Mouse (Mus musculus) heart, embryonic 16.5 days (tissue): ENCODE measurements around the gene Tbl1xr1. TPM values are rescaled to one million over a fixed set of nuclear protein-coding genes. Genes with fewer than 3 reads are reported as not detected.

Source experiments
- ATAC-seq: fragments of 200-750 bp; cut with Nextera tagmentation; replicated peaks from 2 replicates; pipeline ENCODE4 v1.8.0; 2017; ENCODE audit warnings: moderate number of reproducible peaks; ENCODE audit not compliant: insufficient read depth, low FRiP score; ENCODE audit errors: extremely low read depth
- H3K27ac ChIP-seq: fragments of 300-500 bp; sonication (generic); 2 replicates; pipeline ENCODE4 v1.5.1; 2014; ENCODE audit warnings: mild to moderate bottlenecking, low read length, control low read depth, moderate library complexity
- H3K27me3 ChIP-seq: fragments of 300-500 bp; sonication (generic); 2 replicates; pipeline ENCODE4 v1.6.1; 2014; ENCODE audit warnings: low read length, mixed read lengths; ENCODE audit not compliant: control insufficient read depth, insufficient read depth
- H3K36me3 ChIP-seq: fragments of 300-500 bp; sonication (generic); 2 replicates; pipeline ENCODE4 v1.6.1; 2014; ENCODE audit not compliant: control insufficient read depth, insufficient read depth
- H3K4me1 ChIP-seq: fragments of 300-500 bp; sonication (generic); 2 replicates; pipeline ENCODE4 v1.6.1; 2014; ENCODE audit warnings: low read length, mixed read lengths; ENCODE audit not compliant: control insufficient read depth, insufficient read depth
- H3K4me2 ChIP-seq: fragments of 300-500 bp; sonication (generic); 2 replicates; pipeline ENCODE4 v1.6.1; 2014; ENCODE audit warnings: low read depth, mild to moderate bottlenecking, control low read depth, low read length
- H3K4me3 ChIP-seq: fragments of 300-500 bp; sonication (generic); 2 replicates; pipeline ENCODE4 v1.5.1; 2014; ENCODE audit warnings: mild to moderate bottlenecking, control low read depth, low read length
- H3K9ac ChIP-seq: fragments of 300-500 bp; sonication (generic); 2 replicates; pipeline ENCODE4 v1.6.1; 2014; ENCODE audit warnings: low read length, control low read depth
- H3K9me3 ChIP-seq: fragments of 300-500 bp; sonication (generic); replicated peaks from 2 replicates; pipeline ENCODE4 v1.6.1; 2016; ENCODE audit warnings: low read length; ENCODE audit not compliant: control insufficient read depth
- WGBS: fragments of 180-500 bp; shearing (Covaris S2); extraction: QIAGEN DNeasy Blood & Tissue Kit; methylation state at CpG from one replicate; pipeline ENCODE4 v1.1.7; 2014; 5-methylcytosine and 5-hydroxymethylcytosine counted together
- polyA plus RNA-seq: library from polyadenylated mRNA; unstranded; fragments of >200 nt; fragmentation: Nextera tagmentation; extraction: Ambion mirVana; gene quantifications from 2 replicates; pipeline ENCODE4 v1.2.1, GENCODE M21; 2015

Gene Tbl1xr1
- polyA plus RNA-seq, 1 experiment from 2014 or later = 12.9 TPM

- Histone ChIP-seq H3K4me2 (no peak overlapping the region), H3K36me3 (no peaks in the 10 kb centered on the region), H3K4me1 (no peaks in the 10 kb centered on the region), H3K27ac (no peak overlapping the region), H3K4me3 (no peak overlapping the region), H3K27me3 (no peaks in the 10 kb centered on the region), H3K9me3 (no peaks in the 10 kb centered on the region), H3K9ac (no peak overlapping the region)
- no peak for ATAC-seq
- WGBS = 86% methylated on average over 8 of the region's 8 CpGs
These were observed 95.1 kb downstream of the Tbl1xr1 start for GRCm38 (mm10) chr3:22171526-22171925.

- Histone ChIP-seq H3K27me3 (no peaks in the 10 kb centered on the region), H3K9me3 (no peaks in the 10 kb centered on the region), H3K9ac (no peak overlapping the region), H3K4me1 (no peaks in the 10 kb centered on the region), H3K36me3 (no peaks in the 10 kb centered on the region), H3K4me3 (no peak overlapping the region), H3K27ac (no peak overlapping the region), H3K4me2 (no peak overlapping the region)
- ATAC-seq = no peak
- WGBS = 71% methylated on average over 2 of the region's 2 CpGs
These were observed 96.0 kb downstream of the Tbl1xr1 start for GRCm38 (mm10) chr3:22172410-22172809.

DNA sequence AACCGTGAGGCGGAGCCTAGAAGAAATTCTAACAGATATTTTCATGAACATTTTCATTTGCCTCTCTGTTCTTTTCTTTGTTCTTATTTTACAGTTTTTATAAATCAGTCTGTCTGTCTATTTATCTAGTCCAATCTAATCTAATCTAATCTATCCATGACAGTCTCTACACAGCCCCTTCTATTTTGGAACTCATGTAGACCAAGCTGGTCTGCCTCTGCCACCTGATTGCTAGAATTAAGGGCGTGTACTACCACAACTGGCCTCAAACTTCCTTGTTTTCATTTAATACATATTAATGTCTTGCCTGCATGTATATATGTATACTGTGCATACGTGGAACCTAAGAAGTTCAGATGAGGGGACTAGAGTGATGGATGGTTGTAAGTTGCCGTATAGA, 96.7 kb downstream of the Tbl1xr1 start:
- no peaks in the 10 kb centered on the region for H3K4me1 ChIP-seq
- ATAC-seq = no peak
- 92% methylated on average over 5 of the region's 5 CpGs for WGBS
- no peak overlapping the region for H3K4me3 ChIP-seq
- H3K27me3 ChIP-seq = no peaks in the 10 kb centered on the region
- no peak overlapping the region for H3K4me2 ChIP-seq
- no peaks in the 10 kb centered on the region for H3K36me3 ChIP-seq
- no peak overlapping the region for H3K27ac ChIP-seq
- H3K9me3 ChIP-seq = no peaks in the 10 kb centered on the region
- no peak overlapping the region for H3K9ac ChIP-seq

DNA sequence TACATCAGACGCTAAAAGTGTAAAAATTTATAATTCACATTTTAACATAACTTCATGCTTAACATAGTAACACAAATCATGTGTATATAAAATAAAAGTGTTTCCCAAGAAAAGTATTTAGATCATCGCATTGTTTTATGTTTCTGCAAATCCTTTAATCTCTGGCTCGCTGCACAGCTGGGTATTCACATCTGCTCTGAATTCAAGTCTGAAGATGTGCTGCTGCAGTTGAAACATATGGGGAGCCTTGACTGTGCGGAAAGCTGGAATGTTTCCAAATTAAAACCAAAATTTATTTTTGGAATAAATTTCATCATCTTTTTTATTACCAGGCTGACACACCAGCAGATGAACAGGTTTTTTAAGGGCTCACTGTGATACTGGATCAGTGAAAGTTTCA, 97.8 kb downstream of the Tbl1xr1 start:
- Histone ChIP-seq H3K27me3 (no peaks in the 10 kb centered on the region), H3K27ac (no peak overlapping the region), H3K4me2 (no peak overlapping the region), H3K36me3 (no peaks in the 10 kb centered on the region), H3K9ac (no peak overlapping the region), H3K4me3 (no peak overlapping the region), H3K9me3 (no peaks in the 10 kb centered on the region), H3K4me1 (no peaks in the 10 kb centered on the region)
- WGBS = 90% methylated on average over 4 of the region's 4 CpGs
- ATAC-seq = no peak

GRCm38 (mm10) chr3:22180076-22180475, 103.6 kb downstream of the Tbl1xr1 start:
- Histone ChIP-seq H3K4me1 (no peaks in the 10 kb centered on the region), H3K27me3 (no peaks in the 10 kb centered on the region), H3K36me3 (no peaks in the 10 kb centered on the region), H3K4me3 (no peak overlapping the region), H3K27ac (no peak overlapping the region), H3K4me2 (no peak overlapping the region), H3K9ac (no peak overlapping the region), H3K9me3 (no peaks in the 10 kb centered on the region)
- 69% methylated on average over 4 of the region's 4 CpGs for WGBS
- ATAC-seq = no peak

GRCm38 (mm10) chr3:22181026-22181425, 104.6 kb downstream of the Tbl1xr1 start:
- H3K36me3 ChIP-seq = no peaks in the 10 kb centered on the region
- no peak for ATAC-seq
- H3K27me3 ChIP-seq = no peaks in the 10 kb centered on the region
- H3K4me1 ChIP-seq = no peaks in the 10 kb centered on the region
- no peak overlapping the region for H3K9ac ChIP-seq
- H3K4me2 ChIP-seq = no peak overlapping the region
- H3K27ac ChIP-seq = no peak overlapping the region
- no peaks in the 10 kb centered on the region for H3K9me3 ChIP-seq
- no peak overlapping the region for H3K4me3 ChIP-seq
- WGBS = 91% methylated on average over 2 of the region's 2 CpGs

DNA sequence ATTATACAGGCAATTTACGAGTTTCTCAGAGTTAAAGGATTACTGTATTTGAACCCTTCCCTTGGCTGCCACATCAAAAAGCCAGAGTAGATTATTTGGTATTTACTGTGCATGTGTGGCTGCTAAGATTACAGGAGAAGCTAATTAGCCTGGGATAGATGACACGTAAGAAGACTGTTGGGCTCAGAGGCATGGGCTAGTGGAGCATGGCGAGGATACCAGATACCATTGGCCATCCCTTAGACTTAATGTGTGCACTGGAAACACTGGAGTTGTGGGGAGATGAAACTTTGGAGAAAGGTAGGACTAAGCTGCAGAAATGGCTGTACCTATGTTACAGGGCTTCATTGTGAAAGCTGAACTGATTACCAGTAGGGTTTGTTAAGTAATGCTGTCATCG, 108.8 kb downstream of the Tbl1xr1 start:
- Histone ChIP-seq H3K4me2 (no peak overlapping the region), H3K27me3 (no peaks in the 10 kb centered on the region), H3K36me3 (0 out of 2 replicates have a peak, but pooled peaks cover 2% of the 10 kb centered on the region), H3K4me3 (no peak overlapping the region), H3K9me3 (no peaks in the 10 kb centered on the region), H3K27ac (no peak overlapping the region), H3K9ac (no peak overlapping the region), H3K4me1 (peaks cover 3% of the 10 kb centered on the region; the same call in 1 of the 2 replicates)
- ATAC-seq = no peak
- 91% methylated on average over 4 of the region's 4 CpGs for WGBS

DNA sequence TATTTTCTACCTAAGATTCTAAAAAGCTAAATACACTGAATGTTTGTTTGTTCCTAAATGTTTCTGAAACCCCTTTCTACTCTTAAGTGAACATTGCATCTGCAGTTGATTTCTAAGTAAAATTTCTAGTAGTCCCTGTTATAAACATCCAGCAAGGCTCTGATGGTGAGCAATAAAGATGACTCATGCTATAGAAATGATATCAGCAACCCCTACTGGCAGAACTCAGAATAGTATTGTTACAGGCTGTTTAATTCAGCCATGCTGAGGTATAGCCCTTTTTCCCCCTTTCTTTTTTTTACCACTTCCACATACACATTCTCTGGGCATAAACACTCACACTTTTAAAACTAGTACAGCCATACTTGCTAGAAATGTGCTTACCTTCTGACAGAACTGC, 114.0 kb downstream of the Tbl1xr1 start:
- no peak overlapping the region for H3K27ac ChIP-seq
- peaks cover 3% of the 10 kb centered on the region; the same call in 1 of the 2 replicates for H3K4me1 ChIP-seq
- H3K9me3 ChIP-seq = no peaks in the 10 kb centered on the region
- H3K9ac ChIP-seq = no peak overlapping the region
- no peak overlapping the region for H3K4me2 ChIP-seq
- H3K4me3 ChIP-seq = no peak overlapping the region
- ATAC-seq = no peak
- H3K36me3 ChIP-seq = peaks cover 23% of the 10 kb centered on the region
- H3K27me3 ChIP-seq = no peaks in the 10 kb centered on the region

- WGBS = 96% methylated on average over 5 of the region's 5 CpGs
- Histone ChIP-seq H3K27ac (no peak overlapping the region), H3K4me1 (no peaks in the 10 kb centered on the region), H3K9me3 (no peaks in the 10 kb centered on the region), H3K27me3 (no peaks in the 10 kb centered on the region), H3K36me3 (peaks cover 26% of the 10 kb centered on the region), H3K9ac (no peak overlapping the region), H3K4me2 (no peak overlapping the region), H3K4me3 (no peak overlapping the region)
- ATAC-seq = no peak
These were observed 116.5 kb downstream of the Tbl1xr1 start for GRCm38 (mm10) chr3:22192931-22193330.
